Mouse (Mus musculus) gastrocnemius, postnatal 14 days (tissue): Measurements from ENCODE around the gene Ap5z1. TPM values are rescaled to one million over a fixed set of nuclear protein-coding genes. Genes with fewer than 3 reads are reported as not detected.

Experiments used
- DNase-seq: peaks from one replicate; pipeline ENCODE4 v3.0.0; 2021; ENCODE audit warnings: mixed read lengths
- intact Hi-C: fragments of 180-260 bp; cut with DNase I; formaldehyde crosslinking; loops from one replicate; pipeline ENCODE4 v1.15.1; 2025; ENCODE audit warnings: low total_unique reads
- total RNA-seq, 2 experiments: library from RNA; stranded (reverse); gene quantifications; 2 replicates each; pipeline ENCODE4 v1.2.3; 2021

The Ap5z1 gene
- total RNA-seq, 2 experiments from 2014 or later = 3.4 to 3.9 TPM

GRCm38 (mm10) chr5:142504175-142504574 lies 40.4 kb downstream of the Ap5z1 start:
- no peak for DNase-seq
- intact Hi-C loops = loop anchor here (10.0 kb wide), 1 partner anchor 121 kb away; the partner anchor contains the start of gene Wipi2

DNA sequence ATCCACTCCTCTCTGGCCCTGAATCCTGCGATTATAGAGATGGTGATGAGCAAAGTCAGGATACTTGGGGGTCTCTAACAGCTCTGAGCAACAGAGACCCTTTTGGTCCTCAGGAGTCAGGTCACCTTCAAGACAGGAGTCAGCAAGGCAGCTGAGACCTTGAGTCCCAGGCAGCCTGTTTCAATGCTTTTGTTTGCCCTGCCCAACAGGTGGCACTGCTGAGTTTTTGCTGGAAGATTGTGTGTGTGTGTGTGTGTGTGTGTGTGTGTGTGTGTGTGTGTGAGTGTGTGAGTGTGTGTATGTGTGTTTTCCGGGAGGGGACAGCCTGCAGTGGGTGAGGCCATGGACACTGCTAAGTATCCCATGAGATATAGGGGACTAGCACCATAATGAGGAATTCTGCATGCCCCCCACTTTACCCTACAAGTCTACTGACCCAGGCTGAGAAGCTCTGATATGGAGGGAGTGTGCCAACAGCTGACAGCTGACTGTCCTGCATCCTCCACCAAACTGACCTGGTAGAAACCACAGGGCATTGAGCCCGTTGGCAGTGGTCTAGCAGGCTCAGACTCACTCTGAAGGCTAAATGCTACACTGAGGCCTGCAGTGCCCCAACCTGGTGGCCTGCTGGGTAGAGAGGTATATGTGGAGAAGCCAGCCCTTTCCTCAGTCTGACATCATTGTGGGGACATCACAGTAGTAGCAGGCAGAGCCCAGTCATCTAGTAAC lies 42.1 kb downstream of the Ap5z1 start:
- intact Hi-C loops = loop anchor here (5.0 to 10.0 kb wide), 2 partner anchors 41 to 119 kb away; partner anchors contain the start of gene Wipi2
- DNase-seq = no peak

GRCm38 (mm10) chr5:142509141-142510060 lies 45.7 kb downstream of the Ap5z1 start:
- DNase-seq = no peak
- intact Hi-C loops = loop anchor here (5.0 to 10.0 kb wide), 2 partner anchors 38 to 115 kb away; partner anchors contain the start of gene Wipi2

GRCm38 (mm10) chr5:142510061-142510414 lies 46.3 kb downstream of the Ap5z1 start:
- intact Hi-C loops = no loop called here
- DNase-seq = no peak

DNA sequence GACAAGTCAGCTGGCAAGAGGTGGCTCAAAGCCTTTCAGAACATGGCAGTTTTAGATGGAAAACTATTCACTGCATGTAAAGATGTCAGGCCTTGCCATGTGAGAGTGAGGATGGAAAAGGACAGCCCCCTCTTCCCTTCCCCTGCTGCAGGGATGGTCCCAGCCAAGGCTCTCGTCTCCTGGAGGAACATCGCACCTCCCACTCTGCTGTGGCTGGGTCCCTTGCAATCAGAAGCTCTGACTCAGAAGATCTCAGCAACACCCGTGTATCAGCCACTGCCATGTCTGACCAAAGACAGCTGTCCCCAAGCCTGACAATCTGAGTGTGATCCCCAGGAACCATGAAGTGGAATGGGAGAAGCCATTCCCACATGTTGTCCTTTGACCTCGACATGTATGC lies 48.4 kb downstream of the Ap5z1 start:
- intact Hi-C loops = no loop called here
- DNase-seq = no peak

- intact Hi-C loops = no loop called here
- no peak for DNase-seq
These were observed 55.2 kb downstream of the Ap5z1 start for GRCm38 (mm10) chr5:142518973-142519372.

GRCm38 (mm10) chr5:142520360-142520759 lies 56.6 kb downstream of the Ap5z1 start:
- intact Hi-C loops = no loop called here
- DNase-seq = no peak

- intact Hi-C loops = no loop called here
- no peak for DNase-seq
These were observed 57.6 kb downstream of the Ap5z1 start for GRCm38 (mm10) chr5:142521195-142521866.

DNA sequence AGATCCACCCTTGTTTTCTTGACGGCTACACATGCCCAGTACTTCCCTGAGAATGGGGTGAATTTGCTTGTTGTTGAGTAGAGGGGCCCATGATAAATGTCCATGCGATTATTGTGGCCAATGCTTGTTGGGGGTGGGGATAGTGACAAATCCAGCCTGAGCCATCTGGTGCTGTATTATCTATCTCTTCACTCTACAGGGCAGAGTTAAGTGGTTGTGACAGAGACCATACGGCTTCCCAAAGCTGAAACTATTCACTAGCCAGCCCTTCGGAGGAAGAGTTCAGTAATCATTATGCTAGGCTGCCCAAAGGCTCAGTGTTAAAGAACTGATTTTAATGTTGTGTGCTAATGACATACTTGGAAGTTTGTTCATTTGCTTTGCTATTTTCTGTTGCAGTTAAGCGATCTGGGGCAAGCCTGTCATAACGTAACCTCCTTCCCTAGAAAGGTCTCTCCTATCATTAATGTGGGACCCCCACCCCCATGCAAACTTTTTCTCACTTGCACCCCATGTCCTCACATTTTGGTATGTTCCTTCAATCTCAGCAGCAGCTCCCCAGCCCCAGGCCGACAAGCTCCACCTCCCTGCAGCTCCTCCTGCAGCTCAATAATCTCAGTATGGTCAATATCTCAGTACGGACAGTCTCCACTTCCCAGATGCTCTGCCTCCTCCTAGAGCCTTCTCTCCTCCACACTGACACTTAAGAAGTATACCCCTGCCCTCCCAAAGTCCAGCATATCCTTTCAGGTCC lies 61.1 kb downstream of the Ap5z1 start:
- DNase-seq = no peak
- intact Hi-C loops = no loop called here

Other genes starting within 250 kb of the Ap5z1 start
- gene Foxk1, start 62.4 kb upstream of the Ap5z1 start, total RNA-seq = 10 to 100 TPM; 12.2 to 14.7 TPM
- under 1 TPM; 0.10 to 0.18 TPM for gene Papolb, start 66.1 kb downstream of the Ap5z1 start, total RNA-seq
- 1 to 10 TPM; 2.3 to 2.4 TPM for gene Radil, start 87.2 kb downstream of the Ap5z1 start, total RNA-seq
- under 1 TPM in 1 of 2 experiments, not detected in 1; 0.27 TPM for gene Mmd2, start 144.9 kb downstream of the Ap5z1 start, total RNA-seq
- gene Wipi2, start 163.8 kb downstream of the Ap5z1 start, total RNA-seq = 10 to 100 TPM; 26.3 to 29.4 TPM
- gene Slc29a4, start 228.6 kb downstream of the Ap5z1 start, total RNA-seq = under 1 TPM; 0.29 to 0.37 TPM